Mouse (Mus musculus): ENCODE data around the gene Wnt11.

GRCm38 (mm10) chr7:98848899-98849640 is 14.2 kb downstream of the Wnt11 start:
- TF ChIP-seq POLR2A (IDR thresholded peaks at IDR 0.05; ENCODE audit: insufficient read depth, low read depth, low read length) (no peak), CTCF (IDR thresholded peaks at IDR 0.05; ENCODE audit: insufficient read depth, low read depth, low read length) (no peak)

Measured in olfactory bulb, adult 2 months (tissue).